Mouse (Mus musculus) MEL (cell line): ENCODE measurements around the gene Gm20388.

Experiments used
- BHLHE40 ChIP-seq: IDR thresholded peaks from 2 replicates; pipeline ENCODE4 v1.6.1; 2012; ENCODE audit warnings: low read depth, mild to moderate bottlenecking, inconsistent platforms, low read length, improper control_type of control experiment, borderline replicate concordance
- CTCF ChIP-seq, 3 experiments: IDR thresholded peaks in 2 of 3; conservative IDR thresholded peaks in 1 of 3; 2 replicates each; pipeline ENCODE4 v1.5.1; 2011 to 2012; ENCODE audit warnings: low read length in 3 of 3, low read depth in 2 of 3, mild to moderate bottlenecking in 2 of 3, improper control_type of control experiment in 1 of 3, inconsistent platforms in 1 of 3, mixed read lengths in 1 of 3, moderate library complexity in 1 of 3; ENCODE audit not compliant: control insufficient read depth in 1 of 3, insufficient read depth in 1 of 3, poor library complexity in 1 of 3, severe bottlenecking in 1 of 3
- GATA1 ChIP-seq: IDR thresholded peaks from 2 replicates; pipeline ENCODE4 v1.6.1; 2011; ENCODE audit warnings: low read depth, low read length, improper control_type of control experiment
- KAT2A ChIP-seq: conservative IDR thresholded peaks from 2 replicates; pipeline ENCODE4 v1.6.1; 2012; ENCODE audit warnings: low read depth, low read length, improper control_type of control experiment, inconsistent platforms
- MXI1 ChIP-seq: IDR thresholded peaks from 2 replicates; pipeline ENCODE4 v1.6.1; 2011; ENCODE audit warnings: mild to moderate bottlenecking, low read depth, low read length, improper control_type of control experiment
- RAD21 ChIP-seq: IDR thresholded peaks from 2 replicates; pipeline ENCODE4 v1.6.1; 2011; ENCODE audit warnings: mild to moderate bottlenecking, low read depth, low read length, improper control_type of control experiment
- SMC3 ChIP-seq: IDR thresholded peaks from 2 replicates; pipeline ENCODE4 v1.6.1; 2011; ENCODE audit warnings: low read depth, low read length, improper control_type of control experiment
- TCF12 ChIP-seq: IDR thresholded peaks from 2 replicates; pipeline ENCODE4 v1.6.1; 2014; ENCODE audit warnings: low read depth, mild to moderate bottlenecking, inconsistent platforms, low read length, improper control_type of control experiment, moderate library complexity
- USF1 ChIP-seq: IDR thresholded peaks from 2 replicates; pipeline ENCODE4 v1.6.1; 2014; ENCODE audit warnings: low read depth, mild to moderate bottlenecking, inconsistent platforms, low read length, improper control_type of control experiment, moderate library complexity
- ZMIZ1 ChIP-seq: IDR thresholded peaks from 2 replicates; pipeline ENCODE4 v1.6.1; 2012; ENCODE audit warnings: low read depth, mild to moderate bottlenecking, inconsistent platforms, low read length, improper control_type of control experiment, moderate library complexity

DNA sequence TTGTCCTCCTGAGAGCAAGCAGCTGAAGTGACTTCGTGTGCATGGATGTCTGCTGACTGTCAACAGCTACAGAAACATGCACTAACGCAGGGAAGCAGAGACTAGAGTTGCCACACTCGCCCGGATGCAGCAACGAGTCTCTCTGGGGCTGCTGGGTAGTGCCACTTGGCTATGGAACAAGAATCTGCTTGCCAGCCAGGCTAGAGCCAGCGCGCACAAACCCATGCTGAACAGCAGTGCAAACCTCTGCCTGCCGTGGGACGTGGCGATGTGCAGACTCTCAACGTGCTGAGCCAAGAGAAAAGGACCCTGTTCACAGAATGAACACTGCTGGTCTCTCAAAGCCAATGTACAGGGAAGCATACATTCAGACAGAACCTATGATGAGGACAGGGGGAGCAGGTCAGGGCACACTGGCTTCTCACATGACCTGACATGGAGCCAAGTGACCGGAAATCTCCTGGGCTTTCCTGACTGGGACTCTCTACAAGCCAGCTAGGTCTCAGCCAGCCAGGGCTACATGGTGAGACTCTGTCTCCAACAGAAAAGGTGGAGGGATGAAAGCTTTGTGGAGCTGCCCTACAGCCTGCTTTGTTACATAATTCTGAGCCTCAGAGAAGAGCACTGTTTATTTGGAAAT is 1901.4 kb downstream of the Gm20388 start:
- no peak for TF ChIP-seq KAT2A
- TF ChIP-seq CTCF (IDR thresholded peaks at IDR 0.05 in 2 of 3, conservative IDR thresholded peaks at IDR 0.05 in 1 of 3; ENCODE audit: control insufficient read depth in 1 of 3, insufficient read depth in 1 of 3, low read depth in 2 of 3, low read length in 3 of 3, poor library complexity in 1 of 3, severe bottlenecking in 1 of 3), result no peak
- no peak for TF ChIP-seq MXI1
- TF ChIP-seq GATA1, result no peak
- no peak for TF ChIP-seq BHLHE40
- no peak for TF ChIP-seq RAD21
- no peak for TF ChIP-seq TCF12
- TF ChIP-seq ZMIZ1, result no peak
- TF ChIP-seq SMC3, result no peak
- no peak for TF ChIP-seq USF1
